Mouse (Mus musculus): Measurements from ENCODE around the gene Zdhhc11.

GRCm38 (mm10) chr13:73954666-73955065, 9.0 kb upstream of the Zdhhc11 start:
- TF ChIP-seq EP300 (IDR thresholded peaks at IDR 0.05; ENCODE audit: low read depth) (no peak), CTCF (IDR thresholded peaks at IDR 0.05; ENCODE audit: low read depth) (no peak)
